Mouse (Mus musculus): Measurements from ENCODE around the gene Rnf144b.

The Rnf144b gene

GRCm38 (mm10) chr13:47220426-47220825 is 98.0 kb downstream of the Rnf144b start:
- DNase-seq (ENCODE audit: low spot score in 2 of 2): no peak

- DNase-seq (ENCODE audit: low spot score in 2 of 2): peak; percentile 36 to 66
Observed at GRCm38 (mm10) chr13:47223576-47224538, 101.4 kb downstream of the Rnf144b start.

GRCm38 (mm10) chr13:47224648-47225323 is 102.3 kb downstream of the Rnf144b start:
- DNase-seq (ENCODE audit: low spot score in 2 of 2): peak in 1 of 2 experiments; percentile 37

GRCm38 (mm10) chr13:47225324-47225697 is 102.9 kb downstream of the Rnf144b start:
- DNase-seq (ENCODE audit: low spot score in 2 of 2): no peak

GRCm38 (mm10) chr13:47225802-47226201 is 103.3 kb downstream of the Rnf144b start:
- DNase-seq (ENCODE audit: low spot score in 2 of 2): no peak

GRCm38 (mm10) chr13:47226521-47226920 is 104.1 kb downstream of the Rnf144b start:
- no peak for DNase-seq (ENCODE audit: low spot score in 2 of 2)

- no peak for DNase-seq (ENCODE audit: low spot score in 2 of 2)
Observed at GRCm38 (mm10) chr13:47228201-47228600, 105.7 kb downstream of the Rnf144b start.

- no peak for DNase-seq (ENCODE audit: low spot score in 2 of 2)
Observed at GRCm38 (mm10) chr13:47228626-47229190, 106.3 kb downstream of the Rnf144b start.

GRCm38 (mm10) chr13:47232163-47232562 is 109.7 kb downstream of the Rnf144b start:
- DNase-seq (ENCODE audit: low spot score in 2 of 2): no peak

- DNase-seq (ENCODE audit: low spot score in 2 of 2): no peak
Observed at GRCm38 (mm10) chr13:47237376-47237775, 114.9 kb downstream of the Rnf144b start.

- DNase-seq (ENCODE audit: low spot score in 2 of 2): no peak
Observed at GRCm38 (mm10) chr13:47238131-47238530, 115.7 kb downstream of the Rnf144b start.

- no peak for DNase-seq (ENCODE audit: low spot score in 2 of 2)
Observed at GRCm38 (mm10) chr13:47243569-47243968, 121.1 kb downstream of the Rnf144b start.

- peak; percentile 56 to 73 for DNase-seq (ENCODE audit: low spot score in 2 of 2)
Observed at GRCm38 (mm10) chr13:47244771-47245170, 122.3 kb downstream of the Rnf144b start.

- no peak for DNase-seq (ENCODE audit: low spot score in 2 of 2)
Observed at GRCm38 (mm10) chr13:47246459-47246858, 124.0 kb downstream of the Rnf144b start.

- DNase-seq (ENCODE audit: low spot score in 2 of 2): no peak
Observed at GRCm38 (mm10) chr13:47247156-47247800, 124.8 kb downstream of the Rnf144b start.

GRCm38 (mm10) chr13:47248289-47249010 is 126.0 kb downstream of the Rnf144b start:
- no peak for DNase-seq (ENCODE audit: low spot score in 2 of 2)

- DNase-seq (ENCODE audit: low spot score in 2 of 2): no peak
Observed at GRCm38 (mm10) chr13:47250615-47251014, 128.2 kb downstream of the Rnf144b start.

- DNase-seq (ENCODE audit: low spot score in 2 of 2): no peak
Observed at GRCm38 (mm10) chr13:47251114-47251764, 128.8 kb downstream of the Rnf144b start.

- no peak for DNase-seq (ENCODE audit: low spot score in 2 of 2)
Observed at GRCm38 (mm10) chr13:47253711-47254110, 131.3 kb downstream of the Rnf144b start.

- no peak for DNase-seq (ENCODE audit: low spot score in 2 of 2)
Observed at GRCm38 (mm10) chr13:47259297-47259696, 136.8 kb downstream of the Rnf144b start.

GRCm38 (mm10) chr13:47261961-47262360 is 139.5 kb downstream of the Rnf144b start:
- no peak for DNase-seq (ENCODE audit: low spot score in 2 of 2)

All from right cerebral cortex, adult 2 months (tissue).